Mouse (Mus musculus) liver, postnatal 0 days (tissue): ENCODE measurements at regions not wholly inside any gene's neighbourhood (a gene's known extent, or its start where the extent isn't known, plus 50 kb on each side); places are given as distances from the start of the nearest gene placed in this dataset.

Experiments used
- CTCF ChIP-seq: sonication (generic); IDR thresholded peaks from 2 replicates; pipeline ENCODE4 v1.5.1; 2016; ENCODE audit warnings: antibody characterized with exemption, low read depth
- EP300 ChIP-seq: IDR thresholded peaks from 2 replicates; pipeline ENCODE4 v1.6.1; 2016; ENCODE audit warnings: antibody characterized with exemption, low read depth, mild to moderate bottlenecking

- no peak for TF ChIP-seq CTCF
- no peak for TF ChIP-seq EP300
Observed at GRCm38 (mm10) chr7:115274836-115275235, 531.3 kb downstream of the Insc start.
